ENCODE assay signal across 8 mouse cellular contexts in the genomic region with DNA sequence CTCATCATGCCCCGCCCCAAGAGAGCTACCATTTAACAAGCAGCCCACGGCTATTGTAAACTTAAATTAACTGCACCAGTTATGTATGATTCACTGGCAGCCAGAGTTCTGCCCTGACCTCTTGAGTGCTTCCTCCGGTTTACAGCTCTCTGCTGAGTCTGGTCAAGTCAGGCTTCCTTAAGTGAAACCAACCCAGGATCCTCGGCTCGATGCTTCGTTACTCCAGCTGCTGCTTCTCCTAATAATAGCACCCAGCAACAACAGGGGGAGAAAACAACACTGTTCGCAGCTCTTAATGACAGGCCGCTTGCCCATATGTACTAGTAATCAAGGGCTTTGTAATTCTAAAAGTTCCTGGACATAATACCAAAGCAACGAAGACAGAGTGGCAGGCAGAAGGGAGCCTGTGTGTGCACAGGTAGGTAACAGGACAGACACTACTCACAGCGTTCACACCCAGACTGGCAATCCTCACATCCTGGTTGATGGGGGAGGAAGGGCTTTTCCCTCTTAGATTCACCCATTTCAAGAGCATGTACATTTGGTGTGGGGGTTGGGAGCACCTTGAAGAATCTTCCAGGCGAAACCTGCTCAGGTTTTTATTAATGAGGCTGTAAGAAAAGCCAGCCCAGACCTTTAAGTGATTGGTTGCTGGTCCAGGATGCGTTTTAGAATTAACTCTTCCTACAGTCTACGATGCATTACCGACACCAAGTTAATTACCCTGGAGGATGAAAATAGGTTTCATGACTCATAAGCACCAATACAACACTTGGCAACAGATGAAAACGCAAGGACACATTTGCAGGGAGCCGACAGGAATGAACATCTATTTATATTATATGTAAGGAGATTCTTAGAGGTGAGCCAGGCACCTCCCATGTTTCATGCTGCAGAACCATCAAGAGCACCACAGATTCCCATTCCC. TPM values are rescaled to one million over a fixed set of nuclear protein-coding genes. Genes with fewer than 3 reads are reported as not detected.
DNase-seq lines count a peak whose midpoint lies in the region; ATAC-seq and TF ChIP-seq lines count a peak whose summit lies in the region.

No protein-coding gene starts in this region.

- H3K27me3 ChIP-seq in Patski = no peaks in the 10 kb centered on the region
- no peaks in the 10 kb centered on the region for H3K27me3 ChIP-seq in hindbrain, embryonic 15.5 days
- no peaks in the 10 kb centered on the region for H3K27me3 ChIP-seq in midbrain, postnatal 0 days (ENCODE audit: insufficient read depth, low read length)

- in situ Hi-C loops in Patski (cut with MboI; ENCODE audit: low pct_unique_long_range_greater_than_20kb) = loop anchor here (25.0 kb wide), 1 partner anchor 791 kb away; the partner anchor contains the start of genes Ift43 and Tgfb3

- H3K9me3 ChIP-seq in hindbrain, embryonic 15.5 days = no peaks in the 10 kb centered on the region
- no peaks in the 10 kb centered on the region for H3K9me3 ChIP-seq in midbrain, postnatal 0 days (ENCODE audit: low read length)

- no peak for TF ChIP-seq CTCF in Patski (IDR thresholded peaks at IDR 0.05)
- no peak for TF ChIP-seq CTCF in midbrain, postnatal 0 days (IDR thresholded peaks at IDR 0.05)

- peak; percentile 24 for ATAC-seq in Patski
- no peak for ATAC-seq in hindbrain, embryonic 15.5 days (ENCODE audit: low FRiP score, low read depth)
- no peak for ATAC-seq in midbrain, postnatal 0 days (ENCODE audit: low FRiP score)
- no peak for ATAC-seq in inflammation-experienced regulatory T-cells, adult 6 months

- CTCF ChIA-PET in Patski (lab: Charles Lee) = interaction anchor here (1.0 to 1.3 kb wide), 4 partner anchors 10 to 53 kb away, joined by 3 to 5 read pairs (median 3); no protein-coding TSS in a partner anchor

- no peaks in the 10 kb centered on the region for H3K36me3 ChIP-seq in hindbrain, embryonic 15.5 days
- peaks cover 3% of the 10 kb centered on the region; the same call in 1 of the 2 replicates for H3K36me3 ChIP-seq in midbrain, postnatal 0 days (ENCODE audit: insufficient read depth, low read length)

- POLR2A ChIA-PET in Patski (lab: Charles Lee) = interaction anchor here (0.7 to 1.6 kb wide), 4 partner anchors 19 to 78 kb away, joined by 3 to 9 read pairs (median 4); no protein-coding TSS in a partner anchor

- peak; percentile 27 for DNase-seq in kidney, adult 18-20 months
- no peak for DNase-seq in kidney, adult 8-10 months
- DNase-seq in Patski (ENCODE audit: low read depth, low spot score) = no peak
- DNase-seq in midbrain, postnatal 0 days (ENCODE audit: low spot score) = peak; percentile 52
- no peak for DNase-seq in urinary bladder, adult 18-20 months (ENCODE audit: low spot score in 2 of 2)
- DNase-seq in lung, postnatal 14 days = no peak

- peak overlapping the region; percentile 67 for H3K27ac ChIP-seq in hindbrain, embryonic 15.5 days (replicated peaks)
- peak overlapping the region; percentile 43; the same call in 1 of the 2 replicates for H3K27ac ChIP-seq in midbrain, postnatal 0 days (ENCODE audit: low read depth, low read length)

- 0 out of 2 replicates have a peak overlapping the region, but pooled peaks have one; percentile 66 for H3K4me3 ChIP-seq in hindbrain, embryonic 15.5 days
- H3K4me3 ChIP-seq in midbrain, postnatal 0 days (ENCODE audit: low read depth, low read length) = no peak overlapping the region

- H3K4me1 ChIP-seq in hindbrain, embryonic 15.5 days (replicated peaks) = peaks cover 38% of the 10 kb centered on the region
- peaks cover 9% of the 10 kb centered on the region for H3K4me1 ChIP-seq in midbrain, postnatal 0 days (ENCODE audit: insufficient read depth, low read length)

- peak overlapping the region; percentile 20 for H3K9ac ChIP-seq in hindbrain, embryonic 15.5 days
- no peak overlapping the region for H3K9ac ChIP-seq in midbrain, postnatal 0 days (replicated peaks; ENCODE audit: low read length, poor library complexity, severe bottlenecking)

- H3K4me2 ChIP-seq in hindbrain, embryonic 15.5 days = peak overlapping the region; percentile 80
- H3K4me2 ChIP-seq in midbrain, postnatal 0 days (ENCODE audit: low read depth, low read length, poor library complexity, severe bottlenecking) = peak overlapping the region; percentile 57

- WGBS in hindbrain, embryonic 15.5 days = 54% methylated on average over 16 of the region's 16 CpGs
- 68% methylated on average over 16 of the region's 16 CpGs for WGBS in midbrain, postnatal 0 days

RNA-seq across cellular contexts. Expression of gene Irf2bpl, which starts 5.9 kb away (rescaled TPM):
- polyA plus RNA-seq in Patski (2021) = 97.1 TPM
- polyA plus RNA-seq in hindbrain, embryonic 15.5 days (2015; fragmentation: Nextera tagmentation; extraction: Ambion mirVana) = 72.9 and 87.3 TPM in 2 replicates
- total RNA-seq in midbrain, postnatal 0 days (2014; rRNA removed) = 171 and 191 TPM in 2 replicates
- 74.2 and 86.2 TPM in 2 replicates for polyA plus RNA-seq in midbrain, postnatal 0 days (2015; fragmentation: Nextera tagmentation; extraction: Ambion mirVana)
- 10 to 100 TPM in 1 of 3 experiments, 1 to 10 TPM in 2; 8.0 to 14.6 (median 9.4) TPM for polyA plus RNA-seq in inflammation-experienced regulatory T-cells, adult 6 months (2017; shearing (Covaris generic))

Comparison
In these comparisons a context has a peak if more than half of its experiments do, and no peak if none do; other contexts are left out.
1. DNase-seq: peak in kidney, adult 18-20 months (single experiment) and midbrain, postnatal 0 days (single experiment); none in kidney, adult 8-10 months (0 of 2), Patski (single experiment), urinary bladder, adult 18-20 months (0 of 2) and lung, postnatal 14 days (single experiment).